Mouse (Mus musculus) liver, adult 2 months (tissue): ENCODE measurements around the gene Myo18b.

Source experiments
- CTCF ChIP-seq: fragments of 200-500 bp; IDR thresholded peaks from 2 replicates; pipeline ENCODE4 v1.5.1; 2011; ENCODE audit warnings: low read depth, low read length, control low read depth
- POLR2A ChIP-seq: fragments of 200-500 bp; IDR thresholded peaks from 2 replicates; pipeline ENCODE4 v1.6.1; 2011; ENCODE audit warnings: low read length, control low read depth; ENCODE audit not compliant: insufficient read depth; ENCODE audit errors: extremely low read depth

DNA sequence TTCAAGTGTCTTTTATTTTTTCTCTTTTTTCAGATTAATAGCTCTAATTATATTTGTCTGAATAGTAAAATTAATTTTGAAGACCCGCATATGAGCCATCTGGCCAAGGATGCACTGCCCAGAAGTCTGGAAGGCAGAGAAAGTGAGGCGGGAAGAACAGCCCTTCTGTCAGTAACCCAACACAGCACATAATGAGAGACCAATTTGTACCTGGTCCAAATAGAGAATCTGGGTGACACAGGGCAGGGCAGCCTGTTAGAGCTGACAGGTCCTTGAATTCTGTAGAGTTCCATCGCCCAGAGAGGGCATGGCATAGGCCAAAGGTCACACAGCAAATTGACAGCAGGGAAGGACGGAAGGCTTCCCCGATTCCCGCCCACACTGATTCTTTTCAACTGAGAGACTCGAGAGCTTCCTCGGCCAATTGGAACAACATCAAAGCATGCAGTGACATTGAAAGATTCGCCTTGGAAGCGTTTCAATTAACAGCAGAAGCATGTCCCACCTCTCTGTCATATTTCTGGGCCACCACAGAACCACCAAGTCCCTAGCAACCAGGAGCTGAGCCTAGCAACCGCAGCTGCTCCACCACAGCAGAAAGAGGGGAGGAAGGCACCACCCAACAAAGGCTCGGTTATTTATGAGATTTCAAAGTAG, 36.7 kb downstream of the Myo18b start:
- TF ChIP-seq CTCF (no peak), POLR2A (no peak)
